Mouse (Mus musculus) heart, embryonic 13.5 days (tissue): ENCODE results near the gene Aacs. TPM values are rescaled to one million over a fixed set of nuclear protein-coding genes. Genes with fewer than 3 reads are reported as not detected.

Experiments used
- ATAC-seq: fragments of 200-750 bp; cut with Nextera tagmentation; 2 replicates; pipeline ENCODE4 v1.8.0; 2017; ENCODE audit warnings: moderate TSS enrichment; ENCODE audit not compliant: insufficient number of reproducible peaks, low FRiP score, low TSS enrichment; ENCODE audit errors: extremely low read depth
- H3K27ac ChIP-seq: fragments of 300-500 bp; sonication (generic); replicated peaks from 2 replicates; pipeline ENCODE4 v1.5.1; 2015; ENCODE audit warnings: moderate library complexity, mild to moderate bottlenecking, inconsistent platforms
- H3K27me3 ChIP-seq: fragments of 300-500 bp; sonication (generic); replicated peaks from 2 replicates; pipeline ENCODE4 v1.6.1; 2015; ENCODE audit warnings: mild to moderate bottlenecking, inconsistent platforms
- H3K36me3 ChIP-seq: fragments of 300-500 bp; sonication (generic); 2 replicates; pipeline ENCODE4 v1.6.1; 2015; ENCODE audit warnings: mild to moderate bottlenecking, inconsistent platforms
- H3K4me1 ChIP-seq: fragments of 300-500 bp; sonication (generic); 2 replicates; pipeline ENCODE4 v1.6.1; 2015; ENCODE audit warnings: inconsistent platforms
- H3K4me2 ChIP-seq: fragments of 300-500 bp; sonication (generic); 2 replicates; pipeline ENCODE4 v1.6.1; 2015; ENCODE audit warnings: inconsistent platforms, mild to moderate bottlenecking, moderate library complexity
- H3K4me3 ChIP-seq: fragments of 300-500 bp; sonication (generic); 2 replicates; pipeline ENCODE4 v1.5.1; 2015; ENCODE audit warnings: moderate library complexity, mild to moderate bottlenecking, inconsistent platforms
- H3K9ac ChIP-seq: fragments of 300-500 bp; sonication (generic); 2 replicates; pipeline ENCODE4 v1.6.1; 2015; ENCODE audit warnings: inconsistent platforms, mild to moderate bottlenecking, moderate library complexity
- H3K9me3 ChIP-seq: fragments of 300-500 bp; sonication (generic); 2 replicates; pipeline ENCODE4 v1.6.1; 2016; ENCODE audit warnings: inconsistent platforms
- WGBS: fragments of 180-500 bp; shearing (Covaris S2); methylation state at CpG from one replicate; pipeline ENCODE4 v1.1.7; 2015; ENCODE audit warnings: mixed read lengths; 5-methylcytosine and 5-hydroxymethylcytosine counted together
- polyA plus RNA-seq: library from polyadenylated mRNA; unstranded; fragments of >200 nt; fragmentation: Nextera tagmentation; extraction: Ambion mirVana; gene quantifications from 2 replicates; pipeline ENCODE4 v1.2.1, GENCODE M21; 2015

Aacs gene
- polyA plus RNA-seq, 1 experiment from 2014 or later: 15.3 TPM

- Histone ChIP-seq H3K4me2 (no peak overlapping the region), H3K27me3 (no peaks in the 10 kb centered on the region), H3K9ac (no peak overlapping the region), H3K36me3 (peaks cover 23% of the 10 kb centered on the region), H3K9me3 (no peaks in the 10 kb centered on the region), H3K27ac (no peak overlapping the region), H3K4me3 (no peak overlapping the region), H3K4me1 (no peaks in the 10 kb centered on the region)
- no peak for ATAC-seq
- 64% methylated on average over 12 of the region's 12 CpGs for WGBS
Measured at GRCm38 (mm10) chr5:125497821-125498600, 22.4 kb downstream of the Aacs start.

DNA sequence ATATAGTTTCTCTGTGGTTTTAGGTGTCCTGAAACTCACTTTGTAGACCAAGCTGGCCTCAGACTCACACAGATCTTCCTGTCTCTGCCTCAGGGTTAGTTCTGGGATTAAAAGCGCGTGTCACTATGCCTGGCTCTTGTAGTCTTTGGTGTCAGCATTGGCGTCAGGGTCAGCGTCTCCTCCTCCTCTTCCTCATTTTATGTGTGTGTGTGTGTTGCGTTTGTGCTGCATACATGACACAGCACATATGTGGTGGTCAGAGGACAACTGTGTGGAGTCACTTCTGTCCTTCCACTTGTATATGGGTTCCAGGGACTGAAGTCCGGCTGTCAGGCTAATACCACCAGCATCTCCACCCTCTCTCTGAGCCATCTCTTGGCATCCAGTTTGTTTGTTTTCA, 25.9 kb downstream of the Aacs start:
- no peak overlapping the region for H3K9ac ChIP-seq
- H3K4me1 ChIP-seq: no peaks in the 10 kb centered on the region
- no peaks in the 10 kb centered on the region for H3K27me3 ChIP-seq
- WGBS: 86% methylated on average over 6 of the region's 6 CpGs
- H3K36me3 ChIP-seq: peaks cover 22% of the 10 kb centered on the region
- no peak overlapping the region for H3K4me2 ChIP-seq
- H3K27ac ChIP-seq: no peak overlapping the region
- no peak overlapping the region for H3K4me3 ChIP-seq
- no peaks in the 10 kb centered on the region for H3K9me3 ChIP-seq
- ATAC-seq: no peak

GRCm38 (mm10) chr5:125502186-125502585, 26.6 kb downstream of the Aacs start:
- 48% methylated on average over 3 of the region's 3 CpGs for WGBS
- no peak for ATAC-seq

DNA sequence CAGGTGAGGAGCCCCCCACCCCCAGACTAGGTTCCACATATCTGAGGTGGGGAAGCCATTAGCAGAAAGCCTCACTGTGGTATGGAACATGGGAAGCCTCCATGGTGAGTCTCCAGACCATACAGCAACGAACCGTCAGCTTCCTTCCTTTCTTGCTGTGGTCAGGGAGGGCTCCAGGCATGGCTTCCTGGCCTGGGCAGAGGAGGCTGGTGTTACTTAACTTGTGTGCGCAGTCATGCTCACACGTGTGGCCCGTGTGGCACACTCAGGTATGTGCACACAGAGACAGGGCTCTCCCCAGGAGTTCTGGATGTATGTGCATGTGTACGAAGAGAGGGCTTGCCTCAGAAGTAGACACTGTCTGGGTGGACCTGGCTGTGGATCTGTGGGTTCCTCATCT, 28.0 kb downstream of the Aacs start:
- Histone ChIP-seq H3K9me3 (no peaks in the 10 kb centered on the region), H3K36me3 (peaks cover 32% of the 10 kb centered on the region), H3K9ac (no peak overlapping the region), H3K4me1 (no peaks in the 10 kb centered on the region), H3K27ac (no peak overlapping the region), H3K4me2 (no peak overlapping the region), H3K4me3 (no peak overlapping the region), H3K27me3 (no peaks in the 10 kb centered on the region)
- no peak for ATAC-seq
- WGBS: 90% methylated on average over 6 of the region's 6 CpGs

More at GRCm38 (mm10) chr5:125502186-125502585, 26.6 kb downstream of the Aacs start:
- H3K36me3 ChIP-seq: peaks cover 26% of the 10 kb centered on the region
- H3K27me3 ChIP-seq: no peaks in the 10 kb centered on the region
- H3K4me1 ChIP-seq: no peaks in the 10 kb centered on the region
- no peak overlapping the region for H3K27ac ChIP-seq
- H3K4me3 ChIP-seq: no peak overlapping the region
- H3K9ac ChIP-seq: no peak overlapping the region
- H3K9me3 ChIP-seq: no peaks in the 10 kb centered on the region
- no peak overlapping the region for H3K4me2 ChIP-seq

DNA sequence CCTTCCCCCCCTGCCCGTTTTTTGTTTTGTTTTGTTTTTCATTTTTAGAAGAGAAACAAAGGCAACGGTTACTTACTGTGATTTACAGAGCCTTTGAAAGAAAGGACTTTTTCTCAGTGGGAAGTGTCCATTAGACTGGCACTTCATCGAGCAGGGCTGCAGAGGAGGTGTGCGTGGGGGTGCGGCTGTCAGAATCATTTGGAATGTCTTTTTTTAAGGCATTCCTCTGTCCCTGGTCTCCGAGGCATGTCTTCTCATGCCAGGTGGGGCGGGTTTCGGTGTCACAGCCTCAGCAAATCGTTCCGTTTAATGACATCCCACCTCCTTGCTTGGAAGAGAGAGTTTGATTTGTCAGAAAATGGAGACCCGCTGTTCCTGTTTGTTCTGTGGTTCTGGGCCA, 29.1 kb downstream of the Aacs start:
- 75% methylated on average over 11 of the region's 11 CpGs for WGBS
- H3K27me3 ChIP-seq: no peaks in the 10 kb centered on the region
- H3K9me3 ChIP-seq: no peaks in the 10 kb centered on the region
- peaks cover 41% of the 10 kb centered on the region for H3K36me3 ChIP-seq
- ATAC-seq: no peak
- H3K4me2 ChIP-seq: no peak overlapping the region
- H3K27ac ChIP-seq: no peak overlapping the region
- no peak overlapping the region for H3K9ac ChIP-seq
- no peak overlapping the region for H3K4me3 ChIP-seq
- no peaks in the 10 kb centered on the region for H3K4me1 ChIP-seq

DNA sequence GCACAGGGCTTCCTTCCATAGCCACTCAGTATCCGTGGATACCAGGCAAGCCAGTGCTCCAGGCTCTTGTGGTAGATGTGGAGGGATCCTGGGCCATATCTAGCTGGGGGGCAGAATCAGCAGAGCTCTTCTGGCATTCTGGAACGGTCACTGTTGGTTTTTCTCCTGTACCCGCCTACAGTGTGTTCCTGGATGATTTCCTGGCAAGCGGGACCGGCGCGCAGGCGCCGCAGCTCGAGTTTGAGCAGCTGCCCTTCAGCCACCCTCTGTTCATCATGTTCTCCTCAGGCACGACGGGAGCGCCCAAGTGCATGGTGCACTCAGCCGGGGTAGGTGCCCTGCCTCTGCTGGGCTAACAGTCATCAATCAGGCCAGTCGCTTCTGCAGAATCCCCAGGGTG, 30.4 kb downstream of the Aacs start:
- no peak overlapping the region for H3K9ac ChIP-seq
- H3K36me3 ChIP-seq: peaks cover 47% of the 10 kb centered on the region
- WGBS: 77% methylated on average over 15 of the region's 15 CpGs
- no peak for ATAC-seq
- no peak overlapping the region for H3K4me2 ChIP-seq
- H3K4me3 ChIP-seq: no peak overlapping the region
- H3K9me3 ChIP-seq: no peaks in the 10 kb centered on the region
- no peaks in the 10 kb centered on the region for H3K27me3 ChIP-seq
- H3K4me1 ChIP-seq: no peaks in the 10 kb centered on the region
- no peak overlapping the region for H3K27ac ChIP-seq

- H3K4me2 ChIP-seq: no peak overlapping the region
- no peak for ATAC-seq
- no peak overlapping the region for H3K9ac ChIP-seq
- H3K27ac ChIP-seq: no peak overlapping the region
- no peak overlapping the region for H3K4me3 ChIP-seq
- no peaks in the 10 kb centered on the region for H3K27me3 ChIP-seq
- no peaks in the 10 kb centered on the region for H3K4me1 ChIP-seq
- H3K9me3 ChIP-seq: no peaks in the 10 kb centered on the region
- H3K36me3 ChIP-seq: peaks cover 63% of the 10 kb centered on the region
- 85% methylated on average over 9 of the region's 9 CpGs for WGBS
Measured at GRCm38 (mm10) chr5:125507582-125507981, 32.0 kb downstream of the Aacs start.

- H3K9ac ChIP-seq: no peak overlapping the region
- H3K4me1 ChIP-seq: no peaks in the 10 kb centered on the region
- H3K27me3 ChIP-seq: no peaks in the 10 kb centered on the region
- H3K4me2 ChIP-seq: no peak overlapping the region
- no peak for ATAC-seq
- H3K27ac ChIP-seq: no peak overlapping the region
- peaks cover 68% of the 10 kb centered on the region for H3K36me3 ChIP-seq
- WGBS: 86% methylated on average over 10 of the region's 10 CpGs
- no peak overlapping the region for H3K4me3 ChIP-seq
- no peaks in the 10 kb centered on the region for H3K9me3 ChIP-seq
Measured at GRCm38 (mm10) chr5:125508006-125508405, 32.4 kb downstream of the Aacs start.

DNA sequence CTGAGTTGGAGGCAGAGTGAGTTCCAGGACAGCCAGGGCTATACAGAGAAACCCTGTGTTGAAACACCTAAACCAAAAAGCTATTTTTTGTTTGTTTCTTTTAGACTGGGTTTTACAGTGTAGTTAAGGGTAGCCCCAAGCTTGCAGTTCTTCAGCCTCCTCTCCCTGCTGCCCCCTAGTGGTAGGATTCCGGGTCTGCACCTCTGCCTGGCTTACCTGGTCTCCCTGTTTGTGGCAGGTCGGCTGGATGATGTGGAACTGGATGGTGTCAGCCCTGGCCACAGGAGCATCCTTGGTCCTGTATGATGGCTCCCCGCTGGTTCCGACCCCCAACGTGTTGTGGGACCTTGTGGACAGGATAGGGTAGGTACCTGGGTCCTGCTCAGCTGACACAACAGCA, 33.9 kb downstream of the Aacs start:
- H3K4me2 ChIP-seq: no peak overlapping the region
- no peak for ATAC-seq
- H3K36me3 ChIP-seq: peaks cover 71% of the 10 kb centered on the region
- no peak overlapping the region for H3K27ac ChIP-seq
- no peak overlapping the region for H3K4me3 ChIP-seq
- no peaks in the 10 kb centered on the region for H3K9me3 ChIP-seq
- 45% methylated on average over 5 of the region's 5 CpGs for WGBS
- no peaks in the 10 kb centered on the region for H3K4me1 ChIP-seq
- H3K9ac ChIP-seq: no peak overlapping the region
- H3K27me3 ChIP-seq: no peaks in the 10 kb centered on the region

DNA sequence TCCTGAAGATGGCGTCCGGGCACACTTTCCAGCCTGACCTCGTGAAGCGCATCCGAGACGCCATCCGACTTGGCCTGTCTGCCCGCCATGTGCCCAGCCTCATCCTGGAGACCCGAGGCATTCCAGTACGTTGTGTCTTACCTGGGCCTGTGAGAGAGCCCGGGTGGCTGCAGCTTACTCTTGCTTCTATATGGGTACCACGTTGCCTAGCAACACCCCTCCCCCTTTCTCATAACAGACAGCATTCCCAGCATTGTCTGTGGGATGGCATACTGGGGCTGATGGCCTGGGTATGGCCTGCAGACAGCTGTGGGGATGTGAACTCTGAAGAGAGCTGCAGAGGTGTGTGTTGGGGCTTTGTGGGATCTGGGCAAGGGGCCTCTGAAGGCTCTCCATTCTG, 39.4 kb downstream of the Aacs start:
- Histone ChIP-seq H3K27ac (no peak overlapping the region), H3K4me2 (no peak overlapping the region), H3K4me3 (no peak overlapping the region), H3K9me3 (no peaks in the 10 kb centered on the region), H3K9ac (no peak overlapping the region), H3K4me1 (peaks cover 26% of the 10 kb centered on the region), H3K36me3 (peaks cover 65% of the 10 kb centered on the region), H3K27me3 (no peaks in the 10 kb centered on the region)
- no peak for ATAC-seq
- WGBS: 87% methylated on average over 12 of the region's 12 CpGs

DNA sequence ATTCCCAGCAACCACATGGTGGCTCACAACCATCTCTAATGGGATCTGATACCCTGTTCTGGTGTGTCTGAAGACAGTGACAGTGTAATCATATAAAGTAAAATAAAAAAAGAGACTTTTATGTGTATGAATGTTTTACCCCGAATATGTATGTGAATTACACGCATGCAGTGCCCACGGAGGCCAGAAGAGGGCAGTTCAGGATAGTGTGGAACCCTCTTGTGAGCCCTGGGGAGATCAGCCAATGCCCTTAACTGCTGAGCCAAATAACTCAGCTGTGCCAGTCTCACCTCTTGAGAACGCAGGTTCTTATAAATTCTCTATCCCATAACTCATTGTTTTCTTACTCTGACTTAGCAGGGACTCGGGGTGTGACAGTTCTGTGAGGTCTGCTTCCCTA, 43.0 kb downstream of the Aacs start:
- Histone ChIP-seq H3K4me1 (peaks cover 30% of the 10 kb centered on the region), H3K36me3 (peaks cover 30% of the 10 kb centered on the region), H3K27me3 (no peaks in the 10 kb centered on the region), H3K9ac (no peak overlapping the region), H3K4me2 (no peak overlapping the region), H3K4me3 (no peak overlapping the region), H3K9me3 (no peaks in the 10 kb centered on the region), H3K27ac (no peak overlapping the region)
- WGBS: 67% methylated on average over 5 of the region's 5 CpGs
- ATAC-seq: no peak

- Histone ChIP-seq H3K36me3 (peaks cover 7% of the 10 kb centered on the region), H3K4me1 (peaks cover 30% of the 10 kb centered on the region), H3K9me3 (no peaks in the 10 kb centered on the region), H3K4me3 (no peak overlapping the region; the same call in 1 of the 2 replicates), H3K9ac (no peak overlapping the region), H3K27ac (no peak overlapping the region), H3K4me2 (peak overlapping the region; percentile 46), H3K27me3 (peaks cover 10% of the 10 kb centered on the region; the same call in 1 of the 2 replicates)
- 0 out of 2 replicates have a peak, but pooled peaks have one; percentile 11 for ATAC-seq
- 16% methylated on average over 15 of the region's 15 CpGs for WGBS
Measured at GRCm38 (mm10) chr5:125520930-125521590, 45.4 kb downstream of the Aacs start.
